Mouse (Mus musculus): ENCODE measurements at regions not wholly inside any gene's neighbourhood (a gene's known extent, or its start where the extent isn't known, plus 50 kb on each side); places are given as distances from the start of the nearest gene placed in this dataset.

DNA sequence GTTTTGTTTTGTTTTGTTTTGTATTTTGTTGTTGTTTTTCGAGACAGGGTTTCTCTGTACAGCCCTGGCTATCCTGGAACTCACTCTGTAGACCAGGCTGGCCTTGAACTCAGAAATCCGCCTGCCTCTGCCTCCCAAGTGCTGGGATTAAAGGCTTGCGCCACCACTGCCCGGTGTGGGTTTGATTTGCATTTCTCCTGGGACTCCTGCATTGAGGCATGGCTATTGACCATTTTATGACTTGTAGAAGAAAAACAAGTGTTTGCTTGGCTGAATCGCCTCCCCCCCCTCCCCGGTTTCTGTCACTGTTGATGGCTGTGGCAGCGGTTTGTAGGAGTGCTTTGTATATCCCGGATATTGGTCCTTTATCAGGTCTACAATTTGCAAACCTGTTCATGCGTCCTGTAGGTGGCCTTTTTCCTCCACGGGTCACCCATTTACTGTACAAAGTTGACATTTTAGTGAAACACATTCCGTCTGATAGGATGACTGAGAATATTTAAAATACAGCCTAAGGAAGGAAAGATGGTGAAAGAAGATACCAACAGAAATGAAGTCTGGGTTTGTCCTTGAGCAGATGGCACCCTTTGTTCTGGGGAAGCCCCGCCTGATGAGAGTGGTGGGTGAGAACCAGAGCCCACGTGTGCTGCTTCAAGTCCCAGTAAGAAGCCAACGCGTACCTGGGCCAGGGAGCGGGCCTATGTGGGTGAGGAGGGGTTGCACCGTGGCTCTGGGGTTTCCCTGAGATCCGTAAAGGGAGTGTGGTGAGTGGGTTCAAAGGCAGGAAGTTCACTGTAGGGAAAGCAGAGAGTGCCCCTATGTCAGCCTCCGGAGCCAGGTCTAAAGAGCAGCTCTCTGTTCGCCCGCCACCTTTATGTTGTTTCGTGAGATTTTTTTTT, 52.6 kb upstream of the Smndc1 start:
- no peak for DNase-seq

GRCm38 (mm10) chr19:53442132-53442610, 51.8 kb upstream of the Smndc1 start:
- no peak for DNase-seq

DNA sequence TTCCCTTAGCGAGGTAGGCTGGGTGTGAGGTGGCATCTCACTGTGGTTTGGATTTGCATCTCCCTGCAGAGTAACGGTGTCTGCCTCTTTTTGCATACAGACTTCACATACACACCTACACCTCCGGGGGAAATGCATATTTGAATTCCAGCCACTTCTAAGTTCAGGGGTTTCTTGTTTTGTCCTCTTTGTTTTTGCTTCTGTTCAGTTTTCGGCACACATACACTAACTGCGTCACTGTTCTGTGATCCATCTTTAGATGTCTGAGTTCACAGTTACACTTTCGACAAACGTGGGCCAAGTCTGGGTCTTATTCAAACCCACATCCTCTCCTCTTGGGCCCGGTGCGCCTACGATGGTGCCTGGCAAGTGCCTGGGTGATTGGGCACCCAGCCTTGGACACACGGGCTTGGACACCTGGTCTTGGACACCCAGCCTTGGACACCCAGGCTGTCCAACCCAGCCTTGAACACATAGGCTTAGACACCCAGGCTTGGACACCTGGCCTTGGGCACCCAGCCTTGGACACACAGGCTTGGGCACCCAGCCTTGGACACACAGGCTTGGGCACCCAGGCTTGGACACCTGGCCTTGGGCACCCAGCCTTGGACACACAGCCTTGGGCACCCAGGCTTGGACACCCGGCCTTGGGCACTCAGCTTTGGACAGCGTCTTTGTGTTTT, 51.2 kb upstream of the Smndc1 start:
- DNase-seq: no peak

GRCm38 (mm10) chr19:53440327-53441055, 50.1 kb upstream of the Smndc1 start:
- DNase-seq: no peak

Measured in cerebellum, postnatal 36 days (tissue).